Mouse (Mus musculus): ENCODE data around the gene Slc5a5. TPM values are rescaled to one million over a fixed set of nuclear protein-coding genes. Genes with fewer than 3 reads are reported as not detected.
A peak's percentile ranks its signal among the peaks of the same experiment; 100 is the strongest.

The Slc5a5 gene
- polyA plus RNA-seq, 1 experiment from 2014 or later: not detected

DNA sequence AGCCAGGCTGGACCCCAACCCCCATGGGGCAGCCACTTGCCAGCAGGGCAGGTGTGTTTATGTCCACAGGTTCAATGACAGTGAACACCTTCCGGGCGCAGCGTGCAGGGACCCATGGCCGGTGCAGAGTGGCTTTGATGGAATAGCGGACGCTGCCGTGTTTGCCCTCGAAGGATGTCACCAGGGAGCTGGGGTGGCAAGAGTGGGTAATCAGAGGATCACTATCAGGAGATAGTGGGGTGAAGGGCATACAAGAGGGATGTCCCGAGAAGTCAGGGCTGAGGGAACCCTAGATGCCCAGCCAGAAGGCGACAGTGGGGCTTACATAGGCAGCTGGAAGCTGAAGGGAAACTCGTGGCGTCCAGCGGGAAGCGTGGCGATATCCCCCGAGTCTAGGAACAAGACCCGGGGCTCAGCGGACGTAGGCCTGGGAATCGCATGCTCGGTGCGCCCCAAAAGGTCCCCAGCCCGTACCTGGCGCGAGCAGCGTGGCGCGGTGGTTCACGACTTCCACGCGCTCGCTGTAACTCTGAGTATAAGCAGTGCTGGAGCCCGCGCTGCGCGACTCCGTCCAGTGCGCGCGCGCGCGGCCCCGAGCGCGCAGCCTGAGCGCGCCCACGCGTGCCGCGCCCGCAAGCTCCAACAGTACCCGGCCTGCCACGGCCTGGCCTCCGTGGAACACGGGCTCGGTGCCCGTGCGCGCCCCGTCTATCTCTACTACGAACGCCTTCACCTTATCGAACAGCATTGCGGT, 53.7 kb downstream of the Slc5a5 start:
- Histone ChIP-seq H3K4me1 (ENCODE audit: insufficient read depth) (peaks cover 37% of the 10 kb centered on the region), H3K27me3 (ENCODE audit: insufficient read depth, low read length) (no peaks in the 10 kb centered on the region), H3K4me3 (ENCODE audit: low read depth, low read length) (peak overlapping the region; percentile 71), H3K27ac (ENCODE audit: low read depth) (peak overlapping the region; percentile 94), H3K4me2 (ENCODE audit: low read depth, low read length) (peak overlapping the region; percentile 94), H3K9me3 (ENCODE audit: low read length) (no peaks in the 10 kb centered on the region), H3K9ac (replicated peaks) (peak overlapping the region; percentile 81), H3K36me3 (replicated peaks; ENCODE audit: insufficient read depth, low read length) (peaks cover 15% of the 10 kb centered on the region)
- peak; percentile 43 for DNase-seq
- ATAC-seq: peak; percentile 52
- TF ChIP-seq CTCF (IDR thresholded peaks at IDR 0.05; ENCODE audit: low read depth) (no peak), EP300 (IDR thresholded peaks at IDR 0.05; ENCODE audit: low read depth) (no peak)
- WGBS (ENCODE audit: insufficient replicate concordance): 3% methylated on average over 59 of the region's 66 CpGs

DNA sequence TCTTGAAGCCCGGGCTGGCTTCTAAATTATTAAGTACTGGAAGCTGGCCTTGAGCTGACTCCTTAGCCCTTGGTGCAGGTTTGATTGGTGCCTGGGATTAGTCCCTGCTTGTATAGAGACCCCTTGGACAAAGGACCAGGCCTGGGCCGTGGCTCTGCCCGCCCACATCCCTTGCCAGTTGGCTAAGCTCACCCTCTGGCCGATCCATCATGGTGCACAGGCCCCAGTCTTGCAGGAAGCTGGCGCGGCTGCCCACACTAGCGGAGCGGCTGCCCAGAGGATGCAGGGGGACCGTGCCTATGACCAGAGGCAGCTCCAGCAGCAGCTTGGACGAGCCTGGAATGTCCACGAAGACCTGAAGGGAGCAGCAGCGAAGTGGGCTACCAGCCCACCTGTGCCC, 55.9 kb downstream of the Slc5a5 start:
- Histone ChIP-seq H3K9me3 (ENCODE audit: low read length) (no peaks in the 10 kb centered on the region), H3K9ac (replicated peaks) (no peak overlapping the region; the same call in 1 of the 2 replicates), H3K36me3 (replicated peaks; ENCODE audit: insufficient read depth, low read length) (peaks cover 15% of the 10 kb centered on the region), H3K4me2 (ENCODE audit: low read depth, low read length) (peak overlapping the region; percentile 7; the same call in 1 of the 2 replicates), H3K27me3 (ENCODE audit: insufficient read depth, low read length) (no peaks in the 10 kb centered on the region), H3K27ac (ENCODE audit: low read depth) (no peak overlapping the region), H3K4me1 (ENCODE audit: insufficient read depth) (peaks cover 28% of the 10 kb centered on the region), H3K4me3 (ENCODE audit: low read depth, low read length) (no peak overlapping the region)
- WGBS (ENCODE audit: insufficient replicate concordance): 86% methylated on average over 12 of the region's 12 CpGs
- no peak for DNase-seq
- ATAC-seq: no peak
- no peak for TF ChIP-seq EP300 (IDR thresholded peaks at IDR 0.05; ENCODE audit: low read depth)
- TF ChIP-seq CTCF (IDR thresholded peaks at IDR 0.05; ENCODE audit: low read depth): no peak

DNA sequence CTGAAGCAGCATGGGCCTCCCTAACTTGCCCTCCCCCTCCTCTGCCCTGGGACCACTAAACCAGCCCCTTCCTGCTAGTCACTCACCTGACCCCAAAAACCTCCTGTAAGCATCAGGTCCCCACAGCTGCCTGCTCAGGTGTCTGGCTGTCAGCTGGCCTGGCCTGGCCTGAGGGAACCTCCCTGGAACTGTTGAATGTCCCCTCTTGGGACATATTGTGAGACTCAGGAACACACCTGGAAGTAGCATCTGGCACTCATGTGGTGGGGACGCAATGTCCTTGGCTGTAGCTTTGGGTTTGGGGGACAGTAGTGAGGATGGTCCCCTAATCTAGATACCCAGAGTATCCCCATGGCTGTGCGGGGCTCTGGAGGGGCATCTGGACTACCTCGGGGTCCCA, 58.5 kb downstream of the Slc5a5 start:
- Histone ChIP-seq H3K36me3 (replicated peaks; ENCODE audit: insufficient read depth, low read length) (peaks cover 15% of the 10 kb centered on the region), H3K27me3 (ENCODE audit: insufficient read depth, low read length) (no peaks in the 10 kb centered on the region), H3K4me3 (ENCODE audit: low read depth, low read length) (no peak overlapping the region), H3K9ac (replicated peaks) (no peak overlapping the region), H3K4me1 (ENCODE audit: insufficient read depth) (peaks cover 17% of the 10 kb centered on the region), H3K27ac (ENCODE audit: low read depth) (no peak overlapping the region), H3K9me3 (ENCODE audit: low read length) (no peaks in the 10 kb centered on the region), H3K4me2 (ENCODE audit: low read depth, low read length) (no peak overlapping the region)
- DNase-seq (no peak), ATAC-seq (no peak)
- 96% methylated on average over 3 of the region's 3 CpGs for WGBS (ENCODE audit: insufficient replicate concordance)
- TF ChIP-seq CTCF (IDR thresholded peaks at IDR 0.05; ENCODE audit: low read depth) (no peak), EP300 (IDR thresholded peaks at IDR 0.05; ENCODE audit: low read depth) (no peak)

DNA sequence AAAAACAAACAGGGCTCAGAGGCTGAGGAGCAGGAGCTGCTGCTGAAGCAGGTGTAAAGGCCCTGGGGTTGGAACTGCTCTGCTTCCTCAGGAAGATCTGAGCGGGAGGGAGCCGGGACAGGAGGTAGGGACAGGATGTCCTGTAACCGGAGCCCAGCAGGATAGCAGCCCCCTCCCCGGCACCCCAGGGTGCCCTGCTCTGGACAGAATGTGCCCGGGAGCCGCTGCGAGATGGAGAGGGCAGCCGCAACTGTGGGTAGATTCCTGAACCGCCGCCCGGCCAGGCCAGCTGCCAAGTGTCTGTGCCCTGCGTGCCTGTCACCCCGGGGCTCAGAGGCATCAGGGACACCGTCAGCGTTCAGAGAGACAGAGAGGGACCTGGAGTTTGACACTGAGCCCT, 59.0 kb downstream of the Slc5a5 start:
- 68% methylated on average over 15 of the region's 15 CpGs for WGBS (ENCODE audit: insufficient replicate concordance)
- no peak overlapping the region for H3K4me2 ChIP-seq (ENCODE audit: low read depth, low read length)
- peaks cover 14% of the 10 kb centered on the region for H3K4me1 ChIP-seq (ENCODE audit: insufficient read depth)
- H3K36me3 ChIP-seq (replicated peaks; ENCODE audit: insufficient read depth, low read length): peaks cover 15% of the 10 kb centered on the region
- H3K9me3 ChIP-seq (ENCODE audit: low read length): no peaks in the 10 kb centered on the region
- DNase-seq (no peak), ATAC-seq (0 out of 2 replicates have a peak, but pooled peaks have one; percentile 9)
- no peak overlapping the region for H3K4me3 ChIP-seq (ENCODE audit: low read depth, low read length)
- no peaks in the 10 kb centered on the region for H3K27me3 ChIP-seq (ENCODE audit: insufficient read depth, low read length)
- no peak overlapping the region for H3K27ac ChIP-seq (ENCODE audit: low read depth)
- no peak overlapping the region for H3K9ac ChIP-seq (replicated peaks)
- TF ChIP-seq CTCF (IDR thresholded peaks at IDR 0.05; ENCODE audit: low read depth) (no peak), EP300 (IDR thresholded peaks at IDR 0.05; ENCODE audit: low read depth) (no peak)

DNA sequence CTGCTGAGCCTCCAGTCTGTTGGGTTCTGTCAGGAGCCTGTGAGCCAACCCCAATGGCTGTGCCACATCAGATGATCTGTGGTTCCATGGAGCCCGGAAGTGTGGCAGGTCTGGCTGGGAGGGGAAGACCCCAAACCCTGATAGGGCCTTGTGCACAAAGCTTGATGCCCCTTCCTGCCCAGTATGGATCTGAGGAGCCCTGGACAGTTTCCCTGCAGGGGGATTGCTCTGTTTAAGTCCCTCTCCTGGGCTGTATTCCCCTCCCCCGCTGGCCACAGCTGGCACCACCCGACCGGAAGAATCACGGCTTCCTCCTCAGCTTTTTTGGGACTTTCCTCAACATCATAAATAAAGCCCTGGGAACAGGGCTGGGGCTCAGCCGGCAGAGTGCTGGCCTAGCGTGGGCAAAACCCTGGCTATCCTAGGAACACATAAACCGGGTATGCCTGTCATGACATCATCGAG, 59.5 kb downstream of the Slc5a5 start:
- WGBS (ENCODE audit: insufficient replicate concordance): 33% methylated on average over 9 of the region's 9 CpGs
- Histone ChIP-seq H3K4me3 (ENCODE audit: low read depth, low read length) (no peak overlapping the region), H3K9ac (replicated peaks) (no peak overlapping the region), H3K9me3 (ENCODE audit: low read length) (no peaks in the 10 kb centered on the region), H3K36me3 (replicated peaks; ENCODE audit: insufficient read depth, low read length) (peaks cover 15% of the 10 kb centered on the region), H3K27me3 (ENCODE audit: insufficient read depth, low read length) (no peaks in the 10 kb centered on the region), H3K27ac (ENCODE audit: low read depth) (0 out of 2 replicates have a peak overlapping the region, but pooled peaks have one; percentile 34), H3K4me1 (ENCODE audit: insufficient read depth) (peaks cover 11% of the 10 kb centered on the region), H3K4me2 (ENCODE audit: low read depth, low read length) (no peak overlapping the region)
- DNase-seq (no peak), ATAC-seq (0 out of 2 replicates have a peak, but pooled peaks have one; percentile 18)
- TF ChIP-seq CTCF (IDR thresholded peaks at IDR 0.05; ENCODE audit: low read depth) (no peak), EP300 (IDR thresholded peaks at IDR 0.05; ENCODE audit: low read depth) (no peak)

MicroRNAs encoded within 50 kb of the gene (microRNA counts, 519-probe panel; counts per million panel counts)
- microRNA mmu-miR-1969: not detected

Small RNA genes lying within 50 kb of the gene (microRNA-seq; reads per million reads assigned to microRNA genes)
- gene Mir1969 (1.2 reads per million), gene Mir7067 (1.6 reads per million)

Other genes starting within 250 kb of the Slc5a5 start
- gene Pgpep1, start 232.4 kb downstream of the Slc5a5 start, polyA plus RNA-seq (2015; fragmentation: Nextera tagmentation; extraction: Ambion mirVana): 31.0 and 32.2 TPM in 2 replicates
- gene Lsm4, start 219.5 kb downstream of the Slc5a5 start, polyA plus RNA-seq (2015; fragmentation: Nextera tagmentation; extraction: Ambion mirVana): 98.5 and 103 TPM in 2 replicates
- 19.6 and 38.4 TPM in 2 replicates for gene Jund, start 193.8 kb downstream of the Slc5a5 start, polyA plus RNA-seq (2015; fragmentation: Nextera tagmentation; extraction: Ambion mirVana)
- gene Iqcn, start 189.3 kb downstream of the Slc5a5 start, polyA plus RNA-seq (2015; fragmentation: Nextera tagmentation; extraction: Ambion mirVana): 0.02 TPM in 1 of 2 replicates, not detected in the other
- gene Gm3336, start 174.2 kb downstream of the Slc5a5 start, polyA plus RNA-seq (2015; fragmentation: Nextera tagmentation; extraction: Ambion mirVana): 0.22 and 0.25 TPM in 2 replicates
- gene Pde4c, start 169.0 kb downstream of the Slc5a5 start, polyA plus RNA-seq (2015; fragmentation: Nextera tagmentation; extraction: Ambion mirVana): 1.6 and 1.8 TPM in 2 replicates
- gene Rab3a, start 138.1 kb downstream of the Slc5a5 start, polyA plus RNA-seq (2015; fragmentation: Nextera tagmentation; extraction: Ambion mirVana): 3.2 and 3.3 TPM in 2 replicates
- 36.3 and 39.9 TPM in 2 replicates for gene Mpv17l2, start 131.8 kb downstream of the Slc5a5 start, polyA plus RNA-seq (2015; fragmentation: Nextera tagmentation; extraction: Ambion mirVana)
- gene Pik3r2, start 116.0 kb downstream of the Slc5a5 start, polyA plus RNA-seq (2015; fragmentation: Nextera tagmentation; extraction: Ambion mirVana): 8.9 and 9.0 TPM in 2 replicates
- gene Mast3, start 87.7 kb downstream of the Slc5a5 start, polyA plus RNA-seq (2015; fragmentation: Nextera tagmentation; extraction: Ambion mirVana): 5.2 and 6.0 TPM in 2 replicates
- 0.19 and 0.25 TPM in 2 replicates for gene Il12rb1, start 84.3 kb downstream of the Slc5a5 start, polyA plus RNA-seq (2015; fragmentation: Nextera tagmentation; extraction: Ambion mirVana)
- gene Arrdc2, start 53.0 kb downstream of the Slc5a5 start, polyA plus RNA-seq (2015; fragmentation: Nextera tagmentation; extraction: Ambion mirVana): 6.1 and 6.2 TPM in 2 replicates
- gene Kcnn1, start 29.5 kb downstream of the Slc5a5 start, polyA plus RNA-seq (2015; fragmentation: Nextera tagmentation; extraction: Ambion mirVana): 0.19 and 0.45 TPM in 2 replicates
- gene Ccdc124, start 18.8 kb downstream of the Slc5a5 start, polyA plus RNA-seq (2015; fragmentation: Nextera tagmentation; extraction: Ambion mirVana): 34.3 and 37.9 TPM in 2 replicates
- gene Rpl18a, start 4.7 kb upstream of the Slc5a5 start, polyA plus RNA-seq (2015; fragmentation: Nextera tagmentation; extraction: Ambion mirVana): 2,490 and 2,569 TPM in 2 replicates
- gene Map1s, start 13.2 kb upstream of the Slc5a5 start, polyA plus RNA-seq (2015; fragmentation: Nextera tagmentation; extraction: Ambion mirVana): 8.3 and 8.7 TPM in 2 replicates

Measured in liver, postnatal 0 days (tissue).